Mouse (Mus musculus): ENCODE measurements around the gene Gnptab.

The Gnptab gene

DNA sequence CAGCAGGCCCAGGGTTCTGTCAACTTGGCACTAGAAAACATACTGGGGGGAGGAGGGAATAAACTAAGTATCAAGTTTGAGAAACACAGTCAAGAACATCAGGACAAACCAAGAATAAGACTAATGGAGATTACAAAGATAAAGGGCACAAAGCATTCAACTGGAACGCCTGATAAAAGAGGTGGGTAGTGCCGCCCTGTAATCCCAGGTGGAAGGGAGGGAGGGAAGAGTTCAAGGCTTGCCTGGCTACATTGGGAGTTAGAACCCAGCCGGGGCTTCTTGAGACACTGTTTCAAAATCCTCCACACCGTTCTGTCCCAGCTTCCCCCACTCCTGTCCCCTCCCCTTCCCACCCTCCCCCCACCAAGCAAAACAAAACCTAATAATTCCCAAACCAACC lies 1.3 kb upstream of the Gnptab start:
- DNase-seq (ENCODE audit: low spot score in 2 of 2) = no peak

DNA sequence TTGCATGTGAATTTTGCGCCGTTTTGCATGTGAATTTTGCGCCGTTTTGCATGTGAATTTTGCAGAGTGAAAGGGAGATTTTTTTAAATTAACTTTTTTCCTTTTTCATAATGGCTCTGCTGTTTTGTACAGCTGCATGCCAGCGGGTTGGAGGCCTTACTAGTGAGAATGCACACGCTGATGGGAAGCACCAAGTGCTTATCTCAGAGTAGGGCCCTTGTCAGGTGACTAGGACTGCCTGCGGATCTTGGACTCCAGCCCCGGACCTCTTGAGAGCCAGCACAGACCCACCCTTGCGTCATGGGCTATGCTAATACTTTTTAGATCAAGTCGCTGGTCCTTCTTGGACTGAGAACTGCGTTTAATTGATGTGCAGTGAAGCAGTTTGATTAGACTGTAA lies 1.1 kb downstream of the Gnptab start:
- no peak for DNase-seq (ENCODE audit: low spot score in 2 of 2)

DNA sequence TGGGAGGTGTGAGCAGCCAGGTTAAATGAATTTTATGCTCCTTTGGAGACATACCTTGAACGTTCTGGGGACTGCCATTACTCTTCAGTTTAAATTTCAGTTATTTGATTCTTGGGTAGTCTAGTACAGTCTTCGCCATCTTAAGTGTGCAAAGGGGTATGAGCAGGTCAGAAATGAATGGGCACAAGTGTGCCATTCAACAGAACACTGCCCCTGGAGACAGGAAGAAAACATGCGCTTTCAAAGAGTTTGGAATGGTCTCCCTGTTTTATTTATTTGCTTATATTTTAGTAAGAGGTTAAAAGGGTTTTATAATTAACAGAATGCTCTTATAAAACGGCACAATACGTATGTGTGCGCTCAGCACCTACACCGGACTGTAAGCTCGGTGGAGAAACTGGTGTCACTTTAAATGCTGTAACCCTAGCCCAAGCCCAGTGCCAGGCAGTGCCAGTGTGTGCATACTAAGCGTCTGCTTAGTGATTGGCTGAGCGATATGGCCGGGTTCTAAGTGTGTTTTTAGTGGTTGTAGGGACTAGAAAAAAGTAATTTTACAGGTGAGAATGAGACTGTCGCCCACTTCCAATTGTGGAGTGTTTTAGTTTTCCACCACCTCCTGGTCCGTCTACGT lies 1.6 kb downstream of the Gnptab start:
- no peak for DNase-seq (ENCODE audit: low spot score in 2 of 2)

DNA sequence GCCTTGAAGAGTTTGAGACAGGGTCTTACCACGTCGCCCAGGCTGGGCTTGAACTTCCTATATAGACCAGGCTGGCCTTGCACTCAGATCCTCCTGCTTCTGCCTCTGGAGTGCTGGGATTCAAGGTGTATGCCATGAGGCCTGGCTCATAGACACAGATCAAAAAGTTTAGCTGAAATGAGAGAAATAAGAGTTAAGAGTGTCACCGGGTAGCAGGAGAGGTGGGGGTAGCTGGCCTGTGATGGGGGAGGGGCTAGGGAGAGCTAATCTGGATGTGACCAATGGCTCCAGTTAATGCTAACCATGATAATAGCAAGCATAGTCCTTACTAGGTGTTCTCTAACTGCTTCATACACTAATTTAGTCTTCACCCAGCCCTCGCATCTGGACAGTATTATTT lies 2.4 kb downstream of the Gnptab start:
- no peak for DNase-seq (ENCODE audit: low spot score in 2 of 2)

DNA sequence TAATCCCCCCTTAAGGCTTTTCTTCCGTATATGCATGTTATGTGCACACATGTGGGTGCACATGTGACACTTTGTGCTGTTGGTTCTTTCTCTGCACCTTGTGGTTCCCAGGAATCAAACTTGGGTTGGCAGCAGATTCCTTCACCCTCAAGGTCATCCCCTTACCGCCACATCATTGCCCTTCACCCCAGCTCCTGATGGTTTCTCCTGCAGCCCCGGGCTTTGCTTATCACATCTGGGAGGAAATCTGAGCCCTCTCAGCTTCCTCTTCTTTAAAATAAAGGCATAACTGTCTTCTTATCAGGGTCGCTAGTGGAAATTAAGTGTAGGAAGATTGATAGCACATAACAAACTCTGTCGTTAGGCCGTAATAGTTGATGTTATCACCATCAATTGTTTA lies 3.1 kb downstream of the Gnptab start:
- no peak for DNase-seq (ENCODE audit: low spot score in 2 of 2)

DNA sequence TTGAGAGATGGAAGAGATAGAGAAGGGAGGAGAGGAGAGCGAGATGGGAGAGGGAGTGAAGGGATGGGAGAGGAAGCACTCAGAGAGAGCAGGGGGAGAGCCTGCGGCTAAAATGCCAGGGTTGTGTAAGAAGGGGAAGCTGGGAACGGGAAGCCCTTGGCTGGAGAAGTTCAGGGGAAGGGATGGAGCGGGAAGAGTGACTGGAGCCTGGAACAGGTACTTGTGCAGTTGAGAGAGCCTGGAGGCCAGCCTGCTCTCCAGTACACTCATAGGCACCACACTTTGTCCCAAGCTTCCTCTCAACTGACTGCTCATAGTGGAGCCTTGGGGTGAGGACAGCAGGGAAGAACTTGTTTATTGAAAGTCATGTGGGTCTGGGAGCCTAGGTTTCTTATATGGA lies 4.5 kb downstream of the Gnptab start:
- no peak for DNase-seq (ENCODE audit: low spot score in 2 of 2)

DNA sequence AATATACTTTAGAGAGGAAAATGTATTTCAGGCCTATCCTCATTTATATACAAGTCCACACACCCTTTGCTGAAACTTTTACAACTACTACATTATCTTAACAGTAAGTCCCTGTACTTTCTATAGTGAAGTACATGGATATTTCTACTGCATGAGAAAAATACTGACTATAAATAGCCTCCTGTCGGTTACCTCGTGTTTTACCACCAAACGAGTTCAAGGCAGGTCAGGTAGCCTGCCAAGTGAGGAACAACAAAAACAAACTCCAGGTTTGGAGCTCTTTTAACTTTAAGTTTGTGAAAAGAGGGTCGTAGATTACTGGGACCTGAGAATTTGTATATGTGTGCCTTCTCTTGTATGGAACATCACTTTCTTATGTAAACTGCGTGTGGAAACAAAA lies 5.1 kb downstream of the Gnptab start:
- no peak for DNase-seq (ENCODE audit: low spot score in 2 of 2)

DNA sequence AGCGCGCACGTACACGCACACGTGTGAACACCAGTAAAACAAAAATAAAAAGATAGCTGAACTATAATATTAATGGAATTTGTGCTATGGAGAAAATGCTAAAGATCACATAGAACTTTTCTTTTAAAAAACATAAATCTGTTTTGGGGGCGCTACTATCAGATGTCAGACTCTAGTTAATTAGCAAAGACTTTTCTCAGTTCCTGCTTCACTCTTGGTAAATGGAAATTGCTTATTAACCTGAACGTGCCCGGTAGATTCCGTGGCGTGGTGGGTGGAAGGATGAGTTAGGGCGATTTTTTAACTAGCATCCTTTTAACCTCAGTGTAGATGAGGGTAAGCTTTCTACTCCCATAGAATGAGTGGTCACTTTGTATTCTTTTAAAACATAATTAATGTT lies 6.4 kb downstream of the Gnptab start:
- DNase-seq (ENCODE audit: low spot score in 2 of 2) = no peak

DNA sequence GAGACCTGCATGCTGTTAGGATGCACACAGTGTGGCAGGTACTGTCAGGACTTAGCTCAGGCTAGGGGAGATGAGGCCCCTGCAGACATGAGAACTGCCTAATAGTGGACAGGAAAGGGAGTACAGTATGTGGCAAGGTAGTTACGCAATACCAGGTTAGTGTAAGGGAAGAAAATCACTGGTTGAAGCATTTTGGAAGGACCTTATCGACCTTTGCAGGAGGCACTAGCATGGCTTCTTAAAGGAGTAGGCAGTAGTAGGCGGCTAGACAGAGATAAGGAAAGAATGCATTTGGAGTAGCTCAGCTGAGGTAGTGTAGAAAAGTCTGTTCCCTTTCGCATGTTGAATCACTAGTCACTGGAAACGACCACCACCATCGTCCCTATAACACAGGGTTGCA lies 6.8 kb downstream of the Gnptab start:
- DNase-seq (ENCODE audit: low spot score in 2 of 2) = no peak

DNA sequence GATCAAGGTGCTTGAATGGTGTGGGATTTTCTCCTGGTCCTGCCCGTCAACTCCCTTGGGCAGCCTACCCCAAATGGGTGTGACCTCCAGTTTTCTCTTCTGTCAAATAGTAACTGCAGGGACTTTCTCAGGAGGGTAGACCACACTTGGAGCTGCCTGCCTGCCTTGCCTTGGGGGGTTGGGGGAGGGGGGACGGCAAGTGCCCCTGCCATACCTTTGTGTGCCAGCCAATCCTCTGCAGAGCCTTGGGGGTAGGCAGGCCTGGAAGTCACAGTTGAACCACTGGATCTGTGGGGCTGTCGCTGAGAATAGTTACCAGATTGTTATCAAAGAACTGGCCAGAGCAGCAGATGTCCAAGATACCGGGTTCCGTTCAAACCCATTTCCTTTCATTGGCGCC lies 7.3 kb downstream of the Gnptab start:
- DNase-seq (ENCODE audit: low spot score in 2 of 2) = no peak

DNA sequence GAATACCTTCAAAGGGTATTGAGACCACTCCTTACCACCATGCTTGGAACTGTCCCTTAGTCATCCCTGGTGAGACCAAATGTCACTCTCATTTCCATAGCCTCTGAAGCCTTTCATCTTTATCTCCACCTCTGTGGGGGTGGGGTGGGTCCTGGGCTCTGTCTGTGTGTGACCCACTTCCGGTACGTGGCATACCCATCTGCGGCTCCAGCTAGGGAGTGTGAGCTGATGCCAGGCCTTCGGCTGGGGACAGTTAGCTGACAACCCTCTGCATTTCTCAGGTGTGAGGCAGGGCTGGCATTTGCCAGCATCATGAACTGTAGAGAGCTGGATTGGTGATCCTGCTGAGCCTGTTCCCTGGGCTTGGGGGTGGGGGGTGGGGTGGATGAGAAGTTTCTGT lies 10.6 kb downstream of the Gnptab start:
- no peak for DNase-seq (ENCODE audit: low spot score in 2 of 2)

DNA sequence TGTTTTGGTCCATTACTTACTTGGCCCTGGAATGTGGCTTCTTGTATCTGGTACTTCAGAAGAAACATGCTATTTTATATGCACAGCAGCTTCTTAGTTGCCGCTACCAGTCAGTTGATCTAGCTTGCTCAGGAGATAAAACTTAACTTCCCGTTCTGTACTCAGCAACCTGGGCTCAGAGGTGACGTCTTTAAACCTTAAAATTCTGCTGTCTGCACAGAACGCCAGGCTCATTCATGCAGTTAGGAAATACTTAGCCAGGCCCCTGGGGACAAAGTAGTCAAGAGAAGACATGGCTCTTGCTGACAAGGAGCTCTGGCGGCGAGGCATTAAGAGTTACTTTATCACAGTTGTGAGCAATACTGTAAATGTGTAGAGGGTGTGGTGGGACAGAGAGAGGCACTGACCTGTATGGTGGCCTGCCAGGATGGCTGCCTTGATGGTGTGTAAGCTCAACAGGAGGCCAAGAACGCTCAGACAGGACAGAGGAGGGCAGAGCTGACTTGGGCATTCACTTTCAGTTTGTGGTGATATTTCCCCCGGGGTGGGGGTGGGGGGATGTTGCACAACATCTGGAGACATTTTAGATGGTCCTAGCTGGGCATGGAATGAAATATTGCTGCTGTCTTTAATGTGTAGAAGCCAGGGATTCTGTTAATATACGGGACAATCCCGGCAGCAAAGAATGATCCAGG lies 11.3 kb downstream of the Gnptab start:
- peak in 1 of 2 experiments; percentile 12 for DNase-seq (ENCODE audit: low spot score in 2 of 2)

DNA sequence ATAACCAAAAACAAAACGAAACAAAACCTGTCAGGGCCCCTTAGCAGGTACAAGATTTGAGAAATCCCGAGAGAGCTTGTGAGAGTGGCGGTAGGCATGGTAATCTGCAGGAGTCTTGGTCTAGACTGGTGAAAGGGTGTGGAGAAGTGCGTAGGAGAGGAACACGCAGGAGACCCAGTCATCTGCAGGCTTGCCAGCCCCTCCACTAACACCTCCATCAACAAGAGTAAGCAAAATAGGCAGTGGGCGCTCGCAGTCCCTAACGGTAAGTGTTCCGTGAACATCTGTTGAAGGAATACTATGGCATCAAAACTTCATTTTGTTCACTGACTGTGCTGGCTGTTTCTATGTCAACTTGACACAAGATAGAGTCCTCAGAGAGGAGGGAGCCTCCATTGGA lies 12.6 kb downstream of the Gnptab start:
- DNase-seq (ENCODE audit: low spot score in 2 of 2) = no peak

DNA sequence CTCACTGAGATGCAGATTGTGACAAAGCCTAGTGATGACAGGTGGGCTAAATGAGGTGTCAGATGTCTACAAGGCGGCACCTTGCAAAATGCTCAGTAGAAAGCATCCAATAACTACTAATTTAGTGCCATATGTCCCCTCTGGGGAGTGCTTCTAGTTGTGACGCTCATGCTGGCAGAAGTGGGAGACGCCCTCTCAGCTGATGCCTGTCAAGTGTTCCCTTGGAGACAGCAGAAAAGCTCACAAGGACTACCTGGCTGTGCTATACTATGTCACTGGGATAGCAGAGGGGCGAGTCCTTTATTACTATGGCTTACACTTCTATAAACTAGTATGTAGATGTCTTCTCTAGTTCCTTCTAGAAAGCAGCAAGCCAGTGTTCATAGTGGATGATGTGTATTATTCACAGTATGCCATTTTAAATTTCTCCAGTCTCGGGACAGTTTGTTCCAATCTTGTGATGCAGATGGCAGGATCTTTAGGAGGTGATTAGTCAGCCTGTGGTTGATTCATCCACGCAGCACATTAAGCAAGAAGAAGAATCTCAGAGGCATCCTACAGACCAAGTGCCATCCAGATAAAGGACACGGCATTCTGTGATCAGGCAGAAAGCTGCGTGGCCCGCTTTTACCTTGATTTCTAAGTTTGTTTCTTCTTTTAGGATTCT lies 13.4 kb downstream of the Gnptab start:
- DNase-seq (ENCODE audit: low spot score in 2 of 2) = no peak

DNA sequence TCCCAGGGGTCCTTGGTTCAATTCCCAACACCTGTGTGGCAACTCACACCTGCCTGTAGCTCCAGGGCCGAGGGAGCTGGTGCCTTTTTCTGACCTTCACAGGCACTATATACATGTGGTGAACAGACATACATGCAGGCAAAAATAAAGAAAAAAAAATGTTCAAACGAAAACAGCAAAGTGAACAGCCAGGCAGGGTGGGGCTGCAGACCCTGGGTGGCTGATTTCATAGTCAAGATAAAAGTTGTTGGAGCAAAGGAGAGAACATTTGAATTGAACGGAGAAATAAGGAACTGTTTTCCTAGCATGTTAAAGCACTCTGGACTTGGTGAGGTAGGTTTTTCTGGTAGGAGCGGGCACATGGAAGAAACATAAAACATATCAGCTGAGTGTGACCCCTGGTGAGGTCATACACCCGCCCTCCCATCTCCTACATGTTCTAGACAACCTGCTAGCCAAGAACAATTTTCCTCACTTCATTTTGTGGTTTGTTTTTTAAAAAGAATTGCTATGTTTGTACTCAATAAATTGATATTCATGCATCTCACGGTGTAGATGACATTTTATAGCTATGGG lies 19.8 kb downstream of the Gnptab start:
- no peak for DNase-seq (ENCODE audit: low spot score in 2 of 2)

DNA sequence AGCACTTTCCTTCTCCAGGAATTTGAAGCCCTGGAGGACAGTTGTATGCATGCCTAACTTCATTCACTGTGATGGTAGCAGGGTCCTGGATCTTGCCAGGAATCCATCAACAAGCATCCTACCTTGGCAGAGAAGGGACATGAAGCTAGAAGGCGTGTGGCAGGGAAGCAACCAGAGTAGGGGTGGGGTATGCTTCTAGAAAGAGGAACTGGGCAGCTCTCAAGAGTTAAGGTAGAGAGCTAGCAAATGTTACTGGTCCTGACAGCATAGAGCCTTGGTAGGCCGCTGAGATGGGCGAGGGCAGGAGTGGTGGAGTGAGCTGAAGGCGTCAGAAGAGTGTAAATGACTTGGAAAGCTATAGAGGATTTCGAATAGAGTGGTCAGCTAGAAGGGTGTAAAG lies 20.3 kb downstream of the Gnptab start:
- DNase-seq (ENCODE audit: low spot score in 2 of 2) = no peak

DNA sequence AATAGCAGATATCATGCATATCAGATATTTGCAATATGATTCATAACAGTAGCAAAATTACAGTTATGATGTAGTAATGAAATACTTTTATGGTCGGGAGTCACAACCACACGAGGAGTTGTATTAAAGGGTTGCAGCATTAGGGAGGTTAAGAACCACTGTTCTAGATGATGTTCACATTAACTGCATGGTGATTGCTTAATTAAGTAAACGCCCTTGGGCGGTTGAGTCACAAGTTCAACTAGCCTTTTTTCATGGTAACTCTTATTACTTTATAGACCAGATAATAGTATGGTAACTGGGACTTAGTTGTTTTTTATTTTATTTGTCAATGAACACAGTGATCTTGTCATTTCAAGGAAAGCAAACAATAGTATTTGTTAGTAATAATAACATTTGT lies 24.1 kb downstream of the Gnptab start:
- DNase-seq (ENCODE audit: low spot score in 2 of 2) = no peak

DNA sequence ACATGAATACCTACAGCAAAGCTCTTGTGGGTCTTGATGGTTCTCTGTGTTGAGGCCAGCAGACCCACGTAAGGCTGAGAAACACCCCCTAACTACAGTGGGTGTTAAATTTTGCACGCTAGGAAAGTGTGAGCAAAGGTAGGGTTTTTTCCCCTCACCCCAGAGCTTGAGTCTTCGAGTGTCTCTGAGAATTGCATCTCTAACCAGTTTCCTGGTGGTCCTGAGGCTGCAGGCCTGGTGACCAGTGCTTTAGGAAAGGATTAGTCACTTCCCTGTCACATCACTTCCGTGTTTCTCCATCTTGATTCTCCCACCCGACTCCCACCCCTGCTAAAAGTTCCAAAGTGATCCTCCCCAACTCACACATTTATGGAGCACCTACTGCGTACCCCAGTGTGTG lies 25.3 kb downstream of the Gnptab start:
- DNase-seq (ENCODE audit: low spot score in 2 of 2) = no peak

DNA sequence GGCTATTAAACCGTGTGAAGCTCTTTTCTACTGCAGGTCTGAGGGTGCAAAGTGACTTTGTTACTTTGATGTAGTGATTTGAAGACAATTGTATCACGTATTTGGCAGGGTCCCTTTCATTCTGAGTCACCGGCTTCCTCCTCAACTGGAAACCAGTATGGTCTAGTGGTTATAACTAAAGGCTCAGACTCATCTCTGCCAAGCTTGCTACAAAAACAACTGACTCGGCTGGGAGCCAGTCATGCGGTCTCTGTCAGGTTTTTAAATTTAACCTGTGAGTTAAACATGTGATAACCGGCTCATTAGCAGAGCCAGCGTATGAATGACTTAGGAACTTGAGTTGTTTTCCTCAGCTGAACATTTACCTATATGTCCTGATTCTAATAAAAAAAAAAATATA lies 26.9 kb downstream of the Gnptab start:
- DNase-seq (ENCODE audit: low spot score in 2 of 2) = no peak

DNA sequence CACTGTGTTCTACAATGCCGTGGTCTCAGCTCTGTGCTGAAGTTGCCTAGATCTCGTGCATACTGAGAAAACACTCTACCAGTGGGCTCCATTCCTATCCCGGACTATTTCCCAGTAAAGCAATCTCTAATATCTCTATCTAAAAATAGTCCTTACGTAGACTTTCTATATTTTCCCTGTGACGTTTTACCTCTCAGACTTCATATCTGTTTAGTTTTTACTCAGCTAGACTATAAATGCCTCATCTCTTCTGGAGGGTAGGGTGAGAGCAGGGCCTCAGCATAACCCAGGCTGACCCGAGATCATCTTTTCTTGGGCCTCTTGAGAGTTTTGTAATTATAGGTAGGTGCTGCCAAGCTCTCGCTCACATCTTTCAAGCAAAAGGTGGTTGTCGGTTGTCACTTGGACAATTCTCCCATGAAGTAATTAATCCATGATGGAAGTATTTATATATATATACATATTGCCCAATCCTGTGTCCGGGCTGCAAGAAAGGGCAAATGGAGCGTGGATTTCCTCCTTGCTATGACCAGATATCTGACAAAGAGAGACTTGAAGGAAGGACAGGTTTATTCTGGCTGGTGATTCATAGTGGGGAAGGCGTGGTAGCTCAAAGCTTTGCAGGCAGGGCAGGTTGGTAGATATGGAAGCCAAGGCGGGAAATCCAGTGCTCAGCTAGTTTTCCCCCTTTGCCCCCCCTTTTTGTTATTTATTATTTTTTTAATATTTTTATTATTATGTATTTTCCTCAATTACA lies 29.1 kb downstream of the Gnptab start:
- no peak for DNase-seq (ENCODE audit: low spot score in 2 of 2)

DNA sequence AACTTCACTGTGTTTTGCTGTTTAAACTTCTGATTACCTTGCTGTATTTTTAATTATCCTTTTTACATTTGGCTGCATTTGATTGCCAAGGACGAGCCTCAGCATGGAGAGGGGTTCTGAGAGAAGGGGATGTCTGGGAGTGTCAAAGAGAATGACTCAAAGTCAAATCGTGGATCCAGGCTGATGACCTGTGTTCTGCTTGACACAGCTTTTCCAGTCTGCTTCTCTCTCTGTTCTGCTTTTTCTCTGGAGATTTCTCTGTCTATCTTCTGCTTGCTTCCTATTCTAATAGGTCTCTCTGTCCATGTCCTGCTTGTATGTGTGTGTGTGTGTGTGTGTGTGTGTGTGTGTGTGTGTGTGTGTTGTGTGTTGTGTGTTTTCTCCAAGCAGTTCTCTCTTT lies 30.8 kb downstream of the Gnptab start:
- DNase-seq (ENCODE audit: low spot score in 2 of 2) = no peak

DNA sequence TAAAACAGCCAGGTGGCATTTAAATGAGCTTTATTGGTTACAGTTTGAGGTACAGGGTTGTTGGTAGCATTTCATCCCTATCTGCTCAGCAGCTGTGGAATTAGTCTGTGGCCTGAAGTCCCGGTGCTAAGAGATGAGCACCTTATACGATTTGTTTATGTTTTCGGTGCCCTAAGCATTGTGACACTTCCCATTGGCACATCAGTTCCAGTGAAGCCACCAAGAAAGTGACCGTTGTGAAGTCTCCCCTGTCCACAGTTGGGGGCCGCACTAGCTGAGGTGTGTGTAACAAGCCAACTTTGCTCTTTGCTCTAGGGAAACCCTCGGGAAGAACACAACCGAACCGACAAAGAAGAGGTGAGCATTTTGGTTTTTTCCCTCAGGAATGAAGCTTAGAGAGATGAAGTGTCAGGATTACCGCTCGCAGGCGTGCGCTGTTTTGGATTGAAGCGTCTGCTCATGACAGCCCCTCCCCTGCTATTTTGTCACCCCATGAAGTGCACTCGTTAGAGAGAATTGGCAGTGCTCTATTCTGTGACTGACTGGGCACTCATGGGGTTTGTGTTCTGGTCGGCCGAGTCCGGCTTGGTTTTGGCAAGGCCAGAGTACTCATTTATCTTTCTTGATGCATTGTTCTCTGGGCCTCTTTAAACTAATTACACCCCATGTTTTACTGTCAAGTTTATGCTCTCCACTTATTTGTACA lies 33.5 kb downstream of the Gnptab start:
- no peak for DNase-seq (ENCODE audit: low spot score in 2 of 2)
